Mouse (Mus musculus) limb, embryonic 14.5 days (tissue): ENCODE results near the gene Gm47791. TPM values are rescaled to one million over a fixed set of nuclear protein-coding genes. Genes with fewer than 3 reads are reported as not detected.

Experiments
- ATAC-seq: fragments of 200-750 bp; cut with Nextera tagmentation; 2 replicates; pipeline ENCODE4 v1.8.0; 2017; ENCODE audit warnings: low read depth, moderate number of reproducible peaks, moderate TSS enrichment; ENCODE audit not compliant: low FRiP score
- DNase-seq: peaks from one replicate; pipeline ENCODE4 v3.0.0-alpha.2; 2015; ENCODE audit warnings: low spot score
- H3K27ac ChIP-seq: fragments of 300-500 bp; sonication (generic); replicated peaks from 2 replicates; pipeline ENCODE4 v1.5.1; 2014; ENCODE audit warnings: low read depth, mild to moderate bottlenecking, low read length, moderate library complexity, mixed read lengths
- H3K27me3 ChIP-seq: fragments of 300-500 bp; sonication (generic); 2 replicates; pipeline ENCODE4 v1.6.1; 2014; ENCODE audit warnings: low read length, mixed read lengths; ENCODE audit not compliant: control insufficient read depth, insufficient read depth
- H3K36me3 ChIP-seq: fragments of 300-500 bp; sonication (generic); 2 replicates; pipeline ENCODE4 v1.6.1; 2014; ENCODE audit warnings: mild to moderate bottlenecking, low read length, moderate library complexity, mixed read lengths; ENCODE audit not compliant: control insufficient read depth, insufficient read depth
- H3K4me1 ChIP-seq: fragments of 300-500 bp; sonication (generic); 2 replicates; pipeline ENCODE4 v1.6.1; 2014; ENCODE audit warnings: antibody characterized with exemption, low read length, mixed read lengths; ENCODE audit not compliant: control insufficient read depth, insufficient read depth
- H3K4me2 ChIP-seq: fragments of 300-500 bp; sonication (generic); replicated peaks from 2 replicates; pipeline ENCODE4 v1.6.1; 2014; ENCODE audit warnings: low read depth, mild to moderate bottlenecking, low read length, moderate library complexity; ENCODE audit not compliant: severe bottlenecking
- H3K4me3 ChIP-seq: fragments of 300-500 bp; sonication (generic); replicated peaks from 2 replicates; pipeline ENCODE4 v1.5.1; 2014; ENCODE audit warnings: low read length
- H3K9ac ChIP-seq: fragments of 300-500 bp; sonication (generic); 2 replicates; pipeline ENCODE4 v1.6.1; 2014; ENCODE audit warnings: mild to moderate bottlenecking, low read depth, low read length, moderate library complexity; ENCODE audit not compliant: severe bottlenecking
- H3K9me3 ChIP-seq: fragments of 300-500 bp; sonication (generic); 2 replicates; pipeline ENCODE4 v1.6.1; 2016; ENCODE audit warnings: low read length; ENCODE audit not compliant: control insufficient read depth
- POLR2A ChIP-seq: fragments of 200-500 bp; IDR thresholded peaks from 2 replicates; pipeline ENCODE4 v1.8.0; 2012; ENCODE audit warnings: inconsistent platforms, mild to moderate bottlenecking, moderate library complexity, borderline replicate concordance; ENCODE audit not compliant: insufficient read depth, insufficient read length; ENCODE audit errors: extremely low read depth
- WGBS: fragments of 180-500 bp; shearing (Covaris S2); extraction: QIAGEN DNeasy Blood & Tissue Kit; methylation state at CpG from one replicate; pipeline ENCODE4 v1.1.7; 2014; 5-methylcytosine and 5-hydroxymethylcytosine counted together
- polyA plus RNA-seq, 2 experiments: library from polyadenylated mRNA; depleted of rRNA in 1 of 2; stranded (reverse) in 1 of 2; unstranded in 1 of 2; fragments of >200 nt; fragmentation: Nextera tagmentation in 1 of 2; extraction: Ambion mirVana in 1 of 2; gene quantifications; 2 replicates each; pipeline versions ENCODE4 v1.2.1 to v1.2.3; 2012 to 2014

Gene Gm47791
- polyA plus RNA-seq, 2 experiments: not detected

DNA sequence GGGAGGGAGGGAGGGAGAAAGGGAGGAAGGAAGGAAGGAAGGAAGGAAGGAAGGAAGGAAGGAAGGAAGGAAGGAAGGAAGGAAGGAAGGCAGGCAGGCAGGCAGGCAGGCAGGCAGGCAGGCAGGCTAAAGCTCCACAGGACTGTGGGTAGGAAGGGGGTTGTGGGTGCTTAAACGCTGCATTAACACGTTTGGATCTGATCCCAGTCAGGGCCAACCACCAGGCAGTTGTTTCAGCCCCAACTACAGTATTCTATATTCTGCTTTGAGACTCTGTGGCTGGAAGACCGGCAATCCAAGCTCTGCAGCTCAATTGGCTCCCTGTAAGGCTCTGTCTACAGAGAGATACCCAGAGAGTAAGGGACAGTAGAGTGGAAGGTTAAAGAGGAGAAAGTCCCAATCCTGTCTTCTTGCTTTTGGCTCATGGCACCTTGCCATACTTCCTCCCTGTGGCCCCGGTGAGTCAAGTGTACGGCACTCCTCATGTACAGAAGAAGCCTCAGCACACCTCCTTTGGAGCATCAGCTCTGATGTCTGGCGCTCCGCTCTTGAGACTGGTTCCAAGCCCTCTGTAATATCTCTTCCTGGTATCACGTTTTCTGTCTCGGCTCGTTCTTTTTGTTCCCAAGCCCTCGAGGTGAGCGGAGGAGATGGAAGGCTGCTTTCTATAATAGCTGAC is 30.2 kb upstream of the Gm47791 start:
- Histone ChIP-seq H3K4me3 (no peak overlapping the region), H3K27ac (no peak overlapping the region), H3K4me1 (no peaks in the 10 kb centered on the region), H3K4me2 (no peak overlapping the region), H3K27me3 (no peaks in the 10 kb centered on the region), H3K9me3 (no peaks in the 10 kb centered on the region), H3K9ac (no peak overlapping the region), H3K36me3 (no peaks in the 10 kb centered on the region)
- DNase-seq (no peak), ATAC-seq (no peak)
- WGBS: 75% methylated on average over 12 of the region's 12 CpGs
- no peak for TF ChIP-seq POLR2A

DNA sequence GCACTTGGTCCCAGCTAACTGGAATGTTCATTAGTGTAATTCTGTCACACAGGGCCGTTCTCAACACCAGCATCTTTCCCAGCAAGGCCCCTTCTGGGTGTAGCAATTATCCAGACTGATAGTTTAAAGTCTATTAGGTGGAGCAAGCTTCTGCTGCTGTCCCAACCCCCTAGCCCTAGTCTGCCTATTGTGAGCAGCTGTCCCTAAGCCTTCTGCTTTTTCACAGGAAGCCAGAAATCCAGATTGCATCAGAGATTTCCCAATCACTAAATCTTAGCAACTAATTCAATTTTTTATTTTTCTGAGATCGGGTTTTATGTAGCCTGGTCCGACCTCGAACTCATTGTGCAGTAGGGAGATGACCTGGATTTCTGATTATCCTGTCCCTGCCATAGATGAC is 27.9 kb upstream of the Gm47791 start:
- TF ChIP-seq POLR2A: no peak
- Histone ChIP-seq H3K27me3 (no peaks in the 10 kb centered on the region), H3K27ac (no peak overlapping the region), H3K4me1 (no peaks in the 10 kb centered on the region), H3K4me2 (no peak overlapping the region), H3K36me3 (no peaks in the 10 kb centered on the region), H3K4me3 (no peak overlapping the region), H3K9me3 (no peaks in the 10 kb centered on the region), H3K9ac (no peak overlapping the region)
- no peak for DNase-seq
- ATAC-seq: no peak
- WGBS: 74% methylated on average over 4 of the region's 4 CpGs

DNA sequence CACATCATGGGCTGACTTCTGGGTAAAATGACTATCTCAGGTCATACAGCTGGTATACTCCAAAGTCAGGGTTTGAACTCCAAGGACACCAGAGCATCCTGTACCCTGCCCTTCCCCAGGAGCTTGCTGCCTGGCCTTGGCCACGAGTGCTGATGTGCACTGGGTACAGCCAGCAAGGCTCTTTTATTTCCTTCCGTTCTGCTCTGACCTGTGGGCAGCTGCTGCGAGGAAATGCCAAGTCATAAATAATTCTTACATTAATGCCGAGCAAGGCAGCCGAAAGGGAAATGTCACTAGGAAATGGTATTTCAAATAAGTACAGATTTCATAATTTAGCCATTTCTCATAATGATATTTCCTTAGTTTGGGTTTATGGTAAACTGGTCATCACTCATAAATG is 27.3 kb upstream of the Gm47791 start:
- Histone ChIP-seq H3K9me3 (no peaks in the 10 kb centered on the region), H3K27ac (no peak overlapping the region), H3K4me3 (no peak overlapping the region), H3K9ac (no peak overlapping the region), H3K4me2 (no peak overlapping the region), H3K4me1 (no peaks in the 10 kb centered on the region), H3K27me3 (no peaks in the 10 kb centered on the region), H3K36me3 (no peaks in the 10 kb centered on the region)
- 32% methylated on average over 5 of the region's 5 CpGs for WGBS
- DNase-seq (no peak), ATAC-seq (no peak)
- TF ChIP-seq POLR2A: no peak

DNA sequence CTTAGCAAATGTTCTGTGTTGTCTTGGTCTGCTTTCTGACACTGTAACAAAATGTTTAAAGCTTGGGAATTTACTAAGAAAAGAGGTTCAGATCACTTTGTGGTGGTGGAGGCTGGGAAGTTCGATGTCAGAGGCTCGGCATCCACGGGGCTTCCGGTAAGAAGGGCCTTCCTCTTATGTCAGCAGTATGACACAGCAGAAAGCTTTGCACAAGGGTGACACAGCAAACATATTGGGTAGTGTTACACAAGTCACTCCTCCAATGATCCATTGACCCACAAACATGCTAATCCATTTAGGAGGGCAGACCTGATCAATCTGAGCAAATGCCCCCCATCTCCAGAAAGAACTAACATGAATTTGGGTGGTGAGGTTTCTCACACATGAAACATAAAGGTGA is 26.0 kb upstream of the Gm47791 start:
- TF ChIP-seq POLR2A: no peak
- 88% methylated on average over 4 of the region's 4 CpGs for WGBS
- Histone ChIP-seq H3K27ac (no peak overlapping the region), H3K9me3 (no peaks in the 10 kb centered on the region), H3K4me1 (no peaks in the 10 kb centered on the region), H3K4me2 (no peak overlapping the region), H3K27me3 (no peaks in the 10 kb centered on the region), H3K9ac (no peak overlapping the region), H3K4me3 (no peak overlapping the region), H3K36me3 (no peaks in the 10 kb centered on the region)
- DNase-seq (no peak), ATAC-seq (no peak)

DNA sequence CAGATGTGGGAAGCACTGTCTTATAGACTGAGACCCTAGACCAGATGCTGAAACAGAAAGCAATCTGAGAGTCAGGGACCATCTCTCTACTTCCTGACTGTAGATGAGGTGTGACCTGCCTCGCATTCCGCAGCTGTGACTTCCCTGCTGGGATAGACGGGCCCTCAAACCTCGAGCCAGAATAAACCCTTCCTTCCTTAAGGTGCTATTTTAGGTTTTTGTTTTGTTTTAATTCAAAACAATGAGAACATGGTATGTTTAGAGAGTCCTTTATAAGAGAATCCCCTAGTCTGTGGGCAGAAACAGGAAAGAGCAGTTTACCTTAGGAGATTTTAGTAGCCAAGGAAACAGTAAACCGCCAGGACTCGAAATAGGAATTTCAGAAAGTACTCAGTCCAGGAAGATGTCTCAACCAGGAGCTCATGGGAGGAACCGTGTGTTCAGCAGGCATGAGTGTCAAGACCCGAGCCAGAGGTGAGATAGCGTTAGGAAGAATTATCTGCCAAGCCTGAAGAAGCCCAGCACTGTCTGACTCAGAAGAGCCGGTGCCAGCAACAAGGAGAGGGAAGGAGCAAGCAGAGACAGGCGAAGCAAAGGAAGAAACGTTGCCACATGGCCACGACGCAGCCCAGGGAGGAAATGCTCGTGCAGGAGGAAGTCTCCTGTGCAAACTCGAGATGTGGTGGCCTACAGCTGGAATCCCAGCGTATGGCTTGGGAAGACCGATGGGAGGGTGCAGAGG is 24.8 kb upstream of the Gm47791 start:
- no peak for DNase-seq
- no peak for ATAC-seq
- H3K27ac ChIP-seq: no peak overlapping the region
- no peaks in the 10 kb centered on the region for H3K36me3 ChIP-seq
- H3K27me3 ChIP-seq: no peaks in the 10 kb centered on the region
- no peaks in the 10 kb centered on the region for H3K9me3 ChIP-seq
- no peaks in the 10 kb centered on the region for H3K4me1 ChIP-seq
- TF ChIP-seq POLR2A: no peak
- no peak overlapping the region for H3K9ac ChIP-seq
- WGBS: 61% methylated on average over 18 of the region's 18 CpGs
- no peak overlapping the region for H3K4me3 ChIP-seq
- H3K4me2 ChIP-seq: no peak overlapping the region

DNA sequence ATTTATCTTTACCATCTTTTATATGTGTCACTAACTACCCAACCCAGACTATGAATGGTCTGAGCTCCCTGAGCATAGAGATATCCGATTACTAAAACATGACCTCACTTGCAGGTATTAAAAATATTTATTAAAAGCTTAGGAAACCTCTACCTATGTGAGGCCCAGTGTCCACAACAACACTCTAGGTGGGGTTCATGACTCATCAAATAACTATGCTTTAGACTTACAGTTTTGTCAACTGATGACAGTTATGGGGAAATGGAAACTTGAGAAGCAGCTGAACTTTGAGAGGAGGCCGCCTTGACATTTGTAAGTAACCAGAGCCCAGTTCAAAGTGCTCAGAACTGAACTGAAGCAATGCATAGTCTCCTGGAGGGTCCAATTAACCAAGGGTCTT is 24.2 kb upstream of the Gm47791 start:
- TF ChIP-seq POLR2A: no peak
- DNase-seq: no peak
- Histone ChIP-seq H3K9ac (no peak overlapping the region), H3K27ac (no peak overlapping the region), H3K36me3 (no peaks in the 10 kb centered on the region), H3K9me3 (no peaks in the 10 kb centered on the region), H3K27me3 (no peaks in the 10 kb centered on the region), H3K4me2 (no peak overlapping the region), H3K4me1 (no peaks in the 10 kb centered on the region), H3K4me3 (no peak overlapping the region)
- 73% methylated on average over 2 of the region's 2 CpGs for WGBS
- no peak for ATAC-seq
